9 mouse cellular contexts compared by ENCODE assay signal in genomic region chr9:13889657-13890056, GRCm38 (mm10).
DNase-seq lines count a peak whose midpoint lies in the region; ATAC-seq lines count a peak whose summit lies in the region.
"Had no signal": no experiment of that assay in that cellular context is flagged by ENCODE, and none has a peak within 500 bp of the region (broad histone marks: within the 10 kb centered on the region; RNA-seq: fewer than 3 reads in every experiment).

No protein-coding gene starts in this region.

- 0 out of 2 replicates have a peak overlapping the region, but pooled peaks have one; percentile 1 for H3K4me2 ChIP-seq in hindbrain, embryonic 14.5 days (replicated peaks)
- H3K4me2 ChIP-seq: limb, embryonic 15.5 days had no signal

- 6% methylated on average over 9 of the region's 9 CpGs for WGBS in hindbrain, embryonic 14.5 days

- peak overlapping the region; percentile 3; the same call in 1 of the 2 replicates for H3K9ac ChIP-seq in hindbrain, embryonic 14.5 days
- H3K9ac ChIP-seq: limb, embryonic 15.5 days had no signal

- no peak overlapping the region for H3K4me3 ChIP-seq in hindbrain, embryonic 14.5 days (replicated peaks; ENCODE audit: low read length)
- H3K4me3 ChIP-seq: limb, embryonic 15.5 days had no signal

- no peaks in the 10 kb centered on the region for H3K27me3 ChIP-seq in hindbrain, embryonic 14.5 days (ENCODE audit: control insufficient read depth, insufficient read depth, low read length)
- H3K27me3 ChIP-seq: limb, embryonic 15.5 days had no signal

- DNase-seq in Muller cell, postnatal 12 days (ENCODE audit: inconsistent ontology term), result peak; percentile 76
- DNase-seq in cerebellum, adult 8-10 months, result peak; percentile 64
- DNase-seq in frontal cortex, postnatal 10 days (ENCODE audit: low spot score in 2 of 2), result peak; percentile 42 to 80
- DNase-seq in hindbrain, embryonic 14.5 days (ENCODE audit: low spot score), result peak; percentile 87
- DNase-seq in layer of hippocampus, postnatal 36 days, result peak; percentile 71 to 77
- DNase-seq in right cerebral cortex, adult 2 months (ENCODE audit: low spot score in 2 of 2), result peak; percentile 81 to 87
- peak; percentile 65 for DNase-seq in urinary bladder, adult 2 months (ENCODE audit: low spot score)

- no peaks in the 10 kb centered on the region for H3K36me3 ChIP-seq in hindbrain, embryonic 14.5 days (replicated peaks; ENCODE audit: control insufficient read depth, insufficient read depth)
- H3K36me3 ChIP-seq: limb, embryonic 15.5 days had no signal

- ATAC-seq in hindbrain, embryonic 14.5 days (ENCODE audit: low FRiP score), result peak; percentile 89
- 0 out of 2 replicates have a peak, but pooled peaks have one; percentile 52 for ATAC-seq in megakaryocyte, adult 5-6 weeks (ENCODE audit: poor library complexity, severe bottlenecking)

- no peak overlapping the region for H3K27ac ChIP-seq in hindbrain, embryonic 14.5 days
- H3K27ac ChIP-seq: limb, embryonic 15.5 days had no signal

- H3K9me3 ChIP-seq in hindbrain, embryonic 14.5 days (ENCODE audit: control insufficient read depth, low read length), result peaks cover 8% of the 10 kb centered on the region; the same call in 1 of the 2 replicates
- H3K9me3 ChIP-seq: limb, embryonic 15.5 days had no signal

- no peaks in the 10 kb centered on the region for H3K4me1 ChIP-seq in hindbrain, embryonic 14.5 days (replicated peaks; ENCODE audit: control insufficient read depth, insufficient read depth, low read length)
